Mouse (Mus musculus): Measurements from ENCODE around the gene Atp8b3. TPM values are rescaled to one million over a fixed set of nuclear protein-coding genes. Genes with fewer than 3 reads are reported as not detected.
A peak's percentile ranks its signal among the peaks of the same experiment; 100 is the strongest.

Gene Atp8b3
- total RNA-seq, 4 experiments from 2014 or later, result 0.08 to 0.21 (median 0.18) TPM; not detected in 1

GRCm38 (mm10) chr10:80568876-80569275 is 30.0 kb upstream of the Atp8b3 start:
- no peak for DNase-seq (ENCODE audit: low spot score in 2 of 2)

GRCm38 (mm10) chr10:80566375-80567092 is 27.6 kb upstream of the Atp8b3 start:
- peak; percentile 85 to 91 for DNase-seq (ENCODE audit: low spot score in 2 of 2)

GRCm38 (mm10) chr10:80561116-80561944 is 22.4 kb upstream of the Atp8b3 start, which contains the start of gene Rexo1:
Gene Rexo1 (minus strand): TSS chr10:80561560.
- peak; percentile 89 to 92 for DNase-seq (ENCODE audit: low spot score in 2 of 2)

- no peak for DNase-seq (ENCODE audit: low spot score in 2 of 2)
These were observed 21.7 kb upstream of the Atp8b3 start for GRCm38 (mm10) chr10:80560621-80561020.

- no peak for DNase-seq (ENCODE audit: low spot score in 2 of 2)
These were observed 20.5 kb upstream of the Atp8b3 start for GRCm38 (mm10) chr10:80559431-80559830.

GRCm38 (mm10) chr10:80557346-80557965 is 18.5 kb upstream of the Atp8b3 start:
- DNase-seq (ENCODE audit: low spot score in 2 of 2), result peak in 1 of 2 experiments; percentile 79

- no peak for DNase-seq (ENCODE audit: low spot score in 2 of 2)
These were observed 15.1 kb upstream of the Atp8b3 start for GRCm38 (mm10) chr10:80553997-80554396.

- no peak for DNase-seq (ENCODE audit: low spot score in 2 of 2)
These were observed 14.7 kb upstream of the Atp8b3 start for GRCm38 (mm10) chr10:80553575-80553974.

GRCm38 (mm10) chr10:80552364-80552763 is 13.4 kb upstream of the Atp8b3 start:
- no peak for DNase-seq (ENCODE audit: low spot score in 2 of 2)

GRCm38 (mm10) chr10:80549279-80549678 is 10.4 kb upstream of the Atp8b3 start:
- no peak for DNase-seq (ENCODE audit: low spot score in 2 of 2)

- no peak for DNase-seq (ENCODE audit: low spot score in 2 of 2)
These were observed 9.6 kb upstream of the Atp8b3 start for GRCm38 (mm10) chr10:80548428-80549006.

- DNase-seq (ENCODE audit: low spot score in 2 of 2), result no peak
These were observed 8.6 kb upstream of the Atp8b3 start for GRCm38 (mm10) chr10:80547539-80547938.

- DNase-seq (ENCODE audit: low spot score in 2 of 2), result no peak
These were observed 8.0 kb upstream of the Atp8b3 start for GRCm38 (mm10) chr10:80546945-80547344.

GRCm38 (mm10) chr10:80545590-80545989 is 6.7 kb upstream of the Atp8b3 start:
- no peak for DNase-seq (ENCODE audit: low spot score in 2 of 2)

- DNase-seq (ENCODE audit: low spot score in 2 of 2), result no peak
These were observed 4.9 kb upstream of the Atp8b3 start for GRCm38 (mm10) chr10:80543873-80544272.

- no peak for DNase-seq (ENCODE audit: low spot score in 2 of 2)
These were observed 569 bp upstream of the Atp8b3 start for GRCm38 (mm10) chr10:80539493-80539892.

- no peak for DNase-seq (ENCODE audit: low spot score in 2 of 2)
These were observed 744 bp downstream of the Atp8b3 start for GRCm38 (mm10) chr10:80538180-80538579.

GRCm38 (mm10) chr10:80535711-80536110 is 3.2 kb downstream of the Atp8b3 start:
- DNase-seq (ENCODE audit: low spot score in 2 of 2), result no peak

- DNase-seq (ENCODE audit: low spot score in 2 of 2), result no peak
These were observed 3.9 kb downstream of the Atp8b3 start for GRCm38 (mm10) chr10:80535071-80535470.

GRCm38 (mm10) chr10:80533704-80534103 is 5.2 kb downstream of the Atp8b3 start:
- DNase-seq (ENCODE audit: low spot score in 2 of 2), result no peak

- no peak for DNase-seq (ENCODE audit: low spot score in 2 of 2)
These were observed 6.1 kb downstream of the Atp8b3 start for GRCm38 (mm10) chr10:80532783-80533182.

- DNase-seq (ENCODE audit: low spot score in 2 of 2), result no peak
These were observed 12.8 kb downstream of the Atp8b3 start for GRCm38 (mm10) chr10:80526172-80526571.
